17 mouse cellular contexts compared by ENCODE assay signal in genomic region chr16:36087846-36088245, GRCm38 (mm10). TPM values are rescaled to one million over a fixed set of nuclear protein-coding genes. Genes with fewer than 3 reads are reported as not detected.
DNase-seq lines count a peak whose midpoint lies in the region; ATAC-seq lines count a peak whose summit lies in the region.
"Had no signal": no experiment of that assay in that cellular context is flagged by ENCODE, and none has a peak within 500 bp of the region (broad histone marks: within the 10 kb centered on the region; RNA-seq: fewer than 3 reads in every experiment).

No protein-coding gene starts in this region.

- no peaks in the 10 kb centered on the region for H3K27me3 ChIP-seq in heart, embryonic 12.5 days (replicated peaks)
- H3K27me3 ChIP-seq in stomach, embryonic 16.5 days (ENCODE audit: control insufficient read depth, insufficient read depth, low read length), result no peaks in the 10 kb centered on the region
- H3K27me3 ChIP-seq: forebrain, embryonic 12.5 days had no signal

- H3K4me2 ChIP-seq in heart, embryonic 12.5 days, result no peak overlapping the region
- H3K4me2 ChIP-seq in stomach, embryonic 16.5 days (ENCODE audit: low read depth, low read length), result no peak overlapping the region
- H3K4me2 ChIP-seq: forebrain, embryonic 12.5 days had no signal

- no peaks in the 10 kb centered on the region for H3K4me1 ChIP-seq in heart, embryonic 12.5 days (replicated peaks)
- no peaks in the 10 kb centered on the region for H3K4me1 ChIP-seq in stomach, embryonic 16.5 days (ENCODE audit: control insufficient read depth, insufficient read depth, low read length)
- H3K4me1 ChIP-seq: embryonic facial prominence, embryonic 10.5 days; forebrain, embryonic 12.5 days had no signal

- no peak for DNase-seq in heart, adult 9 months (ENCODE audit: low spot score in 2 of 2)
- DNase-seq in lung, postnatal 4 days, result peak; percentile 8 to 54
- DNase-seq in lung, postnatal 36 days, result no peak
- DNase-seq in liver, result peak; percentile 16
- DNase-seq in left cerebral cortex, postnatal 10 days (ENCODE audit: extremely low spot score in 1 of 2, low spot score in 2 of 2), result no peak
- DNase-seq in thymus, postnatal 4 days, result no peak
- DNase-seq: cerebellum, adult 2 months; gastrocnemius, adult 2 months; thymus, postnatal 14 days had no signal

- 69% methylated on average over 4 of the region's 4 CpGs for WGBS in heart, embryonic 12.5 days
- 58% methylated on average over 4 of the region's 4 CpGs for WGBS in stomach, embryonic 16.5 days

- no peak overlapping the region for H3K27ac ChIP-seq in heart, embryonic 12.5 days (ENCODE audit: poor library complexity, severe bottlenecking)
- peak overlapping the region; percentile 39; the same call in 1 of the 2 replicates for H3K27ac ChIP-seq in stomach, embryonic 16.5 days (ENCODE audit: low read length)
- H3K27ac ChIP-seq: embryonic facial prominence, embryonic 10.5 days; forebrain, embryonic 12.5 days; gastrocnemius, adult 2 months; layer of hippocampus, adult 2 months had no signal

- H3K36me3 ChIP-seq in heart, embryonic 12.5 days, result peaks cover 76% of the 10 kb centered on the region
- H3K36me3 ChIP-seq in stomach, embryonic 16.5 days (ENCODE audit: control insufficient read depth, insufficient read depth, low read length), result peaks cover 8% of the 10 kb centered on the region; the same call in 1 of the 2 replicates

- no peaks in the 10 kb centered on the region for H3K9me3 ChIP-seq in heart, embryonic 12.5 days (replicated peaks)
- no peaks in the 10 kb centered on the region for H3K9me3 ChIP-seq in stomach, embryonic 16.5 days (replicated peaks; ENCODE audit: control insufficient read depth, low read length)
- H3K9me3 ChIP-seq: embryonic facial prominence, embryonic 10.5 days; forebrain, embryonic 12.5 days had no signal

- ATAC-seq in heart, embryonic 12.5 days (ENCODE audit: insufficient number of reproducible peaks, low FRiP score), result peak; percentile 66
- ATAC-seq in stomach, embryonic 16.5 days (ENCODE audit: insufficient read depth, low FRiP score), result peak; percentile 94

- no peak overlapping the region for H3K9ac ChIP-seq in heart, embryonic 12.5 days
- no peak overlapping the region for H3K9ac ChIP-seq in stomach, embryonic 16.5 days (ENCODE audit: low read length)
- H3K9ac ChIP-seq: forebrain, embryonic 12.5 days had no signal

- no peak overlapping the region for H3K4me3 ChIP-seq in heart, embryonic 12.5 days
- H3K4me3 ChIP-seq in stomach, embryonic 16.5 days (replicated peaks; ENCODE audit: low read length), result no peak overlapping the region
- H3K4me3 ChIP-seq: embryonic facial prominence, embryonic 10.5 days; forebrain, embryonic 12.5 days; gastrocnemius, adult 2 months; layer of hippocampus, adult 2 months had no signal

- intact Hi-C loops in left cerebral cortex, postnatal 10 days (cut with DNase I), result no loop called here

RNA-seq across cellular contexts. Expression of gene Ccdc58, which starts 16.4 kb away (rescaled TPM):
- polyA plus RNA-seq in heart, embryonic 12.5 days (2016; fragmentation: Nextera tagmentation; extraction: Ambion mirVana), result 86.9 and 89.7 TPM in 2 replicates
- 82.1 and 83.8 TPM in 2 replicates for polyA plus RNA-seq in stomach, embryonic 16.5 days (2015; fragmentation: Nextera tagmentation; extraction: Ambion mirVana)
- 10 to 100 TPM; 20.0 to 23.5 TPM for total RNA-seq in left cerebral cortex, postnatal 10 days (2021)

RNA-seq across cellular contexts. Expression of gene Fam162a, which starts 16.5 kb away (rescaled TPM):
- polyA plus RNA-seq in heart, embryonic 12.5 days (2016; fragmentation: Nextera tagmentation; extraction: Ambion mirVana), result 690 and 731 TPM in 2 replicates
- polyA plus RNA-seq in stomach, embryonic 16.5 days (2015; fragmentation: Nextera tagmentation; extraction: Ambion mirVana), result 494 and 500 TPM in 2 replicates
- total RNA-seq in left cerebral cortex, postnatal 10 days (2021), result 10 to 100 TPM; 68.0 to 72.2 TPM

RNA-seq across cellular contexts. Expression of gene Csta1, which starts 43.2 kb away (rescaled TPM):
- polyA plus RNA-seq in heart, embryonic 12.5 days (2016; fragmentation: Nextera tagmentation; extraction: Ambion mirVana), result 0.17 TPM in 1 of 2 replicates, not detected in the other
- polyA plus RNA-seq in stomach, embryonic 16.5 days (2015; fragmentation: Nextera tagmentation; extraction: Ambion mirVana), result 34.9 and 39.6 TPM in 2 replicates
- total RNA-seq in left cerebral cortex, postnatal 10 days (2021), result not detected
- total RNA-seq: gastrocnemius, adult 2 months; hematopoietic stem cell, adult 5-6 weeks; layer of hippocampus, adult 2 months; left cerebral cortex, postnatal 25 days; megakaryocyte-erythroid progenitor cell, adult 5-6 weeks had no signal
- polyA plus RNA-seq: cerebellum, adult 2 months; forebrain, embryonic 12.5 days had no signal

RNA-seq across cellular contexts. Expression of gene Wdr5b, which starts 46.9 kb away (rescaled TPM):
- polyA plus RNA-seq in heart, embryonic 12.5 days (2016; fragmentation: Nextera tagmentation; extraction: Ambion mirVana), result 6.2 and 6.3 TPM in 2 replicates
- 7.1 and 8.0 TPM in 2 replicates for polyA plus RNA-seq in stomach, embryonic 16.5 days (2015; fragmentation: Nextera tagmentation; extraction: Ambion mirVana)
- total RNA-seq in left cerebral cortex, postnatal 10 days (2021), result 1 to 10 TPM; 4.7 to 5.7 TPM

Comparison
In these comparisons a context has a peak if more than half of its experiments do, and no peak if none do; other contexts are left out.
1. DNase-seq: peak in lung, postnatal 4 days (2 of 2) and liver (single experiment); none in heart, adult 9 months (0 of 2), lung, postnatal 36 days (single experiment), left cerebral cortex, postnatal 10 days (0 of 2) and thymus, postnatal 4 days (single experiment).
2. RNA of gene Csta1, which starts 43.2 kb away (polyA plus RNA-seq): 34.9 to 39.6 TPM in stomach, embryonic 16.5 days; 0.17 TPM in heart, embryonic 12.5 days; every median in the first group is over 10 times any median in the second.